Mouse (Mus musculus) lung, postnatal 36 days (tissue): ENCODE data around the gene Atic.

Experiments
- DNase-seq: peaks from one replicate; pipeline ENCODE4 v3.0.0; 2022; ENCODE audit warnings: mixed read lengths

Atic gene

GRCm38 (mm10) chr1:71595365-71595764 lies 38.4 kb downstream of the Atic start:
- no peak for DNase-seq

- DNase-seq, result no peak
These were observed 48.8 kb downstream of the Atic start for GRCm38 (mm10) chr1:71605751-71606150.

- DNase-seq, result no peak
These were observed 49.8 kb downstream of the Atic start for GRCm38 (mm10) chr1:71606600-71607325.

- no peak for DNase-seq
These were observed 52.3 kb downstream of the Atic start for GRCm38 (mm10) chr1:71609057-71609775.

GRCm38 (mm10) chr1:71609916-71610315 lies 53.0 kb downstream of the Atic start:
- no peak for DNase-seq

GRCm38 (mm10) chr1:71612256-71612655 lies 55.3 kb downstream of the Atic start:
- DNase-seq, result no peak

- no peak for DNase-seq
These were observed 57.7 kb downstream of the Atic start for GRCm38 (mm10) chr1:71614545-71615246.

GRCm38 (mm10) chr1:71621526-71621925 lies 64.6 kb downstream of the Atic start:
- DNase-seq, result no peak

- DNase-seq, result no peak
These were observed 66.7 kb downstream of the Atic start for GRCm38 (mm10) chr1:71623625-71624024.
